24 mouse cellular contexts compared by ENCODE assay signal in the genomic region with DNA sequence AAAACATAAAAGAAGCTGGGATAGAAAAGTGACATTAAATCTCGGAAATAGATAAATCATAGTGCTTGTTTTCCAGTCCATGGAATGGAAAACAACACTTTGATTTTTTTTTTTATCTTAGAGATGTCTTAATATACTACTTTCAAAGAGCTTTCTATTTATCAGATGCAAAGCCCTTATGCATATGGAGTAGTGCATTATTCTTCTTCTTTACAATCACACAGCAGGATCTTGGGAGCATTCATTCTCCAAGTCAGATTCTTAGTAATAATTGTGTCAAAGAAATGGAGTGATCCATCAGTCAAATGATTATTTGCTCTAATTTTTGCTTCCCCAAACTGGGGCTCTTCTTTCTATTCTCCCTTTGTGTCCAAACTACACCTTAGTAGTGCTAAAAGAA.
"Had no signal": no experiment of that assay in that cellular context is flagged by ENCODE, and none has a peak within 500 bp of the region (broad histone marks: within the 10 kb centered on the region; RNA-seq: fewer than 3 reads in every experiment).

No protein-coding gene starts in this region.

- H3K9ac ChIP-seq: heart, embryonic 12.5 days; hindbrain, embryonic 12.5 days; hindbrain, embryonic 14.5 days; intestine, embryonic 15.5 days; limb, embryonic 13.5 days; limb, embryonic 15.5 days had no signal

- DNase-seq: gastrocnemius, adult 2 months; gastrocnemius, postnatal 10 days; gastrocnemius, postnatal 25 days; heart, adult 18-20 months; heart, postnatal 10 days; heart, postnatal 4 days; kidney, adult 18-20 months; kidney, adult 8-10 months; kidney, postnatal 10 days; kidney, postnatal 25 days; kidney, postnatal 4 days; left cerebral cortex, postnatal 4 days had no signal

- ATAC-seq: hindbrain, embryonic 16.5 days; inflammation-experienced regulatory T-cells, adult 6 months; intestine, embryonic 15.5 days; intestine, postnatal 0 days had no signal

- H3K27me3 ChIP-seq: heart, embryonic 12.5 days; hindbrain, embryonic 12.5 days; intestine, embryonic 15.5 days; limb, embryonic 13.5 days; limb, embryonic 15.5 days had no signal

- H3K4me3 ChIP-seq: gastrocnemius, adult 2 months; heart, embryonic 10.5 days; heart, embryonic 12.5 days; hindbrain, embryonic 10.5 days; hindbrain, embryonic 12.5 days; intestine, embryonic 15.5 days; layer of hippocampus, adult 2 months; limb, embryonic 13.5 days; limb, embryonic 15.5 days had no signal

- H3K9me3 ChIP-seq: heart, embryonic 10.5 days; heart, embryonic 12.5 days; hindbrain, embryonic 10.5 days; hindbrain, embryonic 12.5 days; intestine, embryonic 15.5 days; limb, embryonic 13.5 days; limb, embryonic 15.5 days had no signal

- H3K4me2 ChIP-seq: heart, embryonic 12.5 days; hindbrain, embryonic 12.5 days; hindbrain, embryonic 14.5 days; intestine, embryonic 15.5 days; limb, embryonic 13.5 days; limb, embryonic 15.5 days had no signal

- H3K4me1 ChIP-seq: heart, embryonic 10.5 days; heart, embryonic 12.5 days; intestine, embryonic 15.5 days; limb, embryonic 13.5 days; limb, embryonic 15.5 days had no signal

- H3K36me3 ChIP-seq: heart, embryonic 10.5 days; heart, embryonic 12.5 days; hindbrain, embryonic 10.5 days; hindbrain, embryonic 12.5 days; intestine, embryonic 15.5 days; limb, embryonic 13.5 days; limb, embryonic 15.5 days had no signal

- H3K27ac ChIP-seq: gastrocnemius, adult 2 months; heart, embryonic 10.5 days; hindbrain, embryonic 10.5 days; hindbrain, embryonic 12.5 days; hindbrain, embryonic 14.5 days; intestine, embryonic 15.5 days; layer of hippocampus, adult 2 months; limb, embryonic 13.5 days; limb, embryonic 15.5 days had no signal
